Mouse (Mus musculus) heart, embryonic 12.5 days (tissue): ENCODE data around the gene 9530053A07Rik. TPM values are rescaled to one million over a fixed set of nuclear protein-coding genes. Genes with fewer than 3 reads are reported as not detected.

ENCODE experiments used
- ATAC-seq: fragments of 200-750 bp; cut with Nextera tagmentation; 2 replicates; pipeline ENCODE4 v1.8.0; 2017; ENCODE audit warnings: moderate TSS enrichment, moderate library complexity; ENCODE audit not compliant: insufficient number of reproducible peaks, low FRiP score
- H3K27ac ChIP-seq: fragments of 300-500 bp; sonication (generic); 2 replicates; pipeline ENCODE4 v1.5.1; 2016; ENCODE audit warnings: mild to moderate bottlenecking, moderate library complexity; ENCODE audit not compliant: poor library complexity, severe bottlenecking
- H3K27me3 ChIP-seq: fragments of 300-500 bp; sonication (generic); replicated peaks from 2 replicates; pipeline ENCODE4 v1.6.1; 2016; ENCODE audit warnings: mild to moderate bottlenecking, moderate library complexity
- H3K36me3 ChIP-seq: fragments of 300-500 bp; sonication (generic); 2 replicates; pipeline ENCODE4 v1.6.1; 2016; ENCODE audit warnings: mild to moderate bottlenecking, moderate library complexity
- H3K4me1 ChIP-seq: fragments of 300-500 bp; sonication (generic); replicated peaks from 2 replicates; pipeline ENCODE4 v1.6.1; 2016; ENCODE audit warnings: mild to moderate bottlenecking
- H3K4me2 ChIP-seq: fragments of 300-500 bp; sonication (generic); 2 replicates; pipeline ENCODE4 v1.6.1; 2016; ENCODE audit warnings: mild to moderate bottlenecking, moderate library complexity
- H3K4me3 ChIP-seq: fragments of 300-500 bp; sonication (generic); 2 replicates; pipeline ENCODE4 v1.5.1; 2016; ENCODE audit warnings: mild to moderate bottlenecking
- H3K9ac ChIP-seq: fragments of 300-500 bp; sonication (generic); 2 replicates; pipeline ENCODE4 v1.6.1; 2016; ENCODE audit warnings: mild to moderate bottlenecking, moderate library complexity
- H3K9me3 ChIP-seq: fragments of 300-500 bp; sonication (generic); replicated peaks from 2 replicates; pipeline ENCODE4 v1.6.1; 2016; ENCODE audit warnings: mild to moderate bottlenecking, moderate library complexity
- WGBS: fragments of 180-500 bp; shearing (Covaris S2); methylation state at CpG from one replicate; pipeline ENCODE4 v1.1.7; 2016; 5-methylcytosine and 5-hydroxymethylcytosine counted together
- polyA plus RNA-seq: library from polyadenylated mRNA; unstranded; fragments of >200 nt; fragmentation: Nextera tagmentation; extraction: Ambion mirVana; gene quantifications from 2 replicates; pipeline ENCODE4 v1.2.1, GENCODE M21; 2016

The 9530053A07Rik gene
- polyA plus RNA-seq, 1 experiment from 2014 or later: 0.04 TPM

DNA sequence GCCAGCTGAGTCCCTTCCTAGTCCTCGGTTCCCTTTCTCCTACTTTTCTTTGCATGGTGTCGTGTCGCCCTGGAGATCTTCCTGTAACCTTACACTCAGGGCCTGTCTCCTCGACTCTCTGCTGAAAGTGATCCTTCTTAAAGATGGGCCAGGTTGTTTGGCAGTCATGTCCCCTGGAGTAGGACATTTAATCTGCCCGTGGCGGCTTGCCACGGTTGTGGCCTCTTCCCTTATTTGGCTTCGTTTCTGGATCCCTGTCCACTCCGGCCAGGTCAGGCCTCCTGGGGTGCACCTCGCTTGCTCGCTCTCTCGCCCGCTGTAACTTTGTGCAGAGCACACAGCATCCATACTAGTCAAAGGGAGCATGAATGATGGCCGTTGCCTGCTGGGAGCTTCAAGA is 67.3 kb downstream of the 9530053A07Rik start:
- peaks cover 36% of the 10 kb centered on the region for H3K36me3 ChIP-seq
- no peak overlapping the region for H3K27ac ChIP-seq
- H3K4me1 ChIP-seq: no peaks in the 10 kb centered on the region
- no peak overlapping the region for H3K4me2 ChIP-seq
- H3K4me3 ChIP-seq: no peak overlapping the region
- H3K9ac ChIP-seq: no peak overlapping the region
- H3K27me3 ChIP-seq: no peaks in the 10 kb centered on the region
- no peaks in the 10 kb centered on the region for H3K9me3 ChIP-seq
- no peak for ATAC-seq
- 81% methylated on average over 14 of the region's 14 CpGs for WGBS

GRCm38 (mm10) chr7:28199054-28199453 is 69.8 kb downstream of the 9530053A07Rik start:
- H3K9me3 ChIP-seq: peaks cover 8% of the 10 kb centered on the region
- H3K4me3 ChIP-seq: no peak overlapping the region
- no peaks in the 10 kb centered on the region for H3K27me3 ChIP-seq
- H3K4me2 ChIP-seq: no peak overlapping the region
- no peak overlapping the region for H3K9ac ChIP-seq
- no peaks in the 10 kb centered on the region for H3K4me1 ChIP-seq
- H3K36me3 ChIP-seq: peaks cover 16% of the 10 kb centered on the region; the same call in 1 of the 2 replicates
- no peak for ATAC-seq
- 67% methylated on average over 4 of the region's 4 CpGs for WGBS
- no peak overlapping the region for H3K27ac ChIP-seq

- Histone ChIP-seq H3K27ac (no peak overlapping the region), H3K9me3 (peaks cover 8% of the 10 kb centered on the region), H3K36me3 (no peaks in the 10 kb centered on the region), H3K4me3 (no peak overlapping the region), H3K27me3 (no peaks in the 10 kb centered on the region), H3K4me1 (no peaks in the 10 kb centered on the region), H3K9ac (no peak overlapping the region), H3K4me2 (no peak overlapping the region)
- ATAC-seq: no peak
- 62% methylated on average over 19 of the region's 19 CpGs for WGBS
Observed at GRCm38 (mm10) chr7:28203207-28204108, 74.2 kb downstream of the 9530053A07Rik start.

DNA sequence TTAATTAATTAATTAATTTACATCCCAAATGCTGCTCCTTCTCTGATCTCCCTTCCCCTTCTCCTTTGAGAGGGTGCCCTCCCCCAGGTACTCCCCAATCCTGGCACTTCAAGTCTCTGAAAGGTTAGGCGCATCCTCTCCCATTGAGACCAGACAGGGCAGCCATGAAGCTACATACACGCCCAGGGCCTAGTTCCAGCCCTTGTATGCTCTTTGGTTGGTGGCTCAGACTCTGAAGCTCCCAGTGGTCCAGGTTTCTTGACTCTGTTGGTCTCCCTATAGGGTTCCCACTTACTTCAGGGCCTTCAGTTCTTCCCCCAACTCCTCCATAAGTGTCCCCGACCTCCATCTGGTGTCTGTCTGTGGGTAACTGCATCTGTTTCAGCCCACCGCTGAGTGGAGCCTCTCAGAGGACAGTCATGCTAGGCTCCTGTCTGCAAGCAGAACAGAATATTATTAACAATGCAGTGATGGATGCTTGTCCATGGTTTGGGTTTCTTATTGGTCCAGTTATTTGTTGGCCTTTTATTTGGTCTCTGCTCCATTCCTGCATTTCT is 76.9 kb downstream of the 9530053A07Rik start:
- 59% methylated on average over 4 of the region's 4 CpGs for WGBS
- H3K27ac ChIP-seq: no peak overlapping the region
- H3K36me3 ChIP-seq: no peaks in the 10 kb centered on the region
- ATAC-seq: no peak
- no peaks in the 10 kb centered on the region for H3K27me3 ChIP-seq
- H3K4me3 ChIP-seq: no peak overlapping the region
- no peak overlapping the region for H3K4me2 ChIP-seq
- peaks cover 8% of the 10 kb centered on the region for H3K9me3 ChIP-seq
- H3K4me1 ChIP-seq: no peaks in the 10 kb centered on the region
- no peak overlapping the region for H3K9ac ChIP-seq

- H3K4me3 ChIP-seq: peak overlapping the region; percentile 43
- H3K36me3 ChIP-seq: no peaks in the 10 kb centered on the region
- H3K9me3 ChIP-seq: peaks cover 1% of the 10 kb centered on the region
- peak overlapping the region; percentile 68 for H3K4me2 ChIP-seq
- H3K27me3 ChIP-seq: no peaks in the 10 kb centered on the region
- H3K27ac ChIP-seq: no peak overlapping the region
- H3K9ac ChIP-seq: peak overlapping the region; percentile 67
- ATAC-seq: no peak
- WGBS: 46% methylated on average over 12 of the region's 12 CpGs
- no peaks in the 10 kb centered on the region for H3K4me1 ChIP-seq
Observed at GRCm38 (mm10) chr7:28208396-28208987, 79.2 kb downstream of the 9530053A07Rik start.

DNA sequence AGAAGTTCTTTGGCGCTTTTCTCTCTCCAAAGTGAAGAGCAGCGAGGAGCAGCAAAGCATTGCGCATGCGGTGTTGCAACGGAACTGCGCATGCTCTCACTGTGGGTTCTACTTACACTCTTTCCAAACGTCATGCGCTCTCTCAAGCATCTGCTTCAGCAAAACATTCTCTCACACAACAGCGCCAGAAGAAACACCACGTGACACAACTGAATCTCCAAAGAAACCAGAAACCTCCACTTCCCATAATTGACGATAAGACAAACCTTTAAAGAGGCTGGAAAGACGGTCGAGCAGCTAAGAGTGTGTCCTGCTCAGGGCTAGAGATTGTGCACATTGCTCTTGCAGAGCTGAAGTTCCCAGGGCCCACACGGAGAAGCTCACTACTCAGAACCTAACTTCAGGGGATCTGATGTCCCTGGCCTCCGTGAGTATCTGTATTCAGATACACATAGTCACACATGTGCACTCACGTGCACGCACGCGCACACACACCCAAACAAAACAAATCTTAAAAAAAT is 79.8 kb downstream of the 9530053A07Rik start:
- no peaks in the 10 kb centered on the region for H3K27me3 ChIP-seq
- peak; percentile 68; the same call in 1 of the 2 replicates for ATAC-seq
- H3K4me2 ChIP-seq: peak overlapping the region; percentile 68
- H3K9me3 ChIP-seq: no peaks in the 10 kb centered on the region
- no peak overlapping the region for H3K27ac ChIP-seq
- peak overlapping the region; percentile 67 for H3K9ac ChIP-seq
- H3K4me3 ChIP-seq: peak overlapping the region; percentile 43
- WGBS: 44% methylated on average over 19 of the region's 19 CpGs
- no peaks in the 10 kb centered on the region for H3K36me3 ChIP-seq
- H3K4me1 ChIP-seq: no peaks in the 10 kb centered on the region

GRCm38 (mm10) chr7:28210731-28211130 is 81.5 kb downstream of the 9530053A07Rik start:
- Histone ChIP-seq H3K27me3 (no peaks in the 10 kb centered on the region), H3K4me3 (no peak overlapping the region), H3K27ac (no peak overlapping the region), H3K9me3 (no peaks in the 10 kb centered on the region), H3K9ac (no peak overlapping the region), H3K4me2 (no peak overlapping the region), H3K36me3 (no peaks in the 10 kb centered on the region), H3K4me1 (no peaks in the 10 kb centered on the region)
- ATAC-seq: no peak
- WGBS: 39% methylated on average over 5 of the region's 5 CpGs

- Histone ChIP-seq H3K4me2 (no peak overlapping the region), H3K27ac (no peak overlapping the region), H3K4me1 (no peaks in the 10 kb centered on the region), H3K4me3 (no peak overlapping the region), H3K36me3 (no peaks in the 10 kb centered on the region), H3K27me3 (no peaks in the 10 kb centered on the region), H3K9ac (no peak overlapping the region), H3K9me3 (no peaks in the 10 kb centered on the region)
- 36% methylated on average over 10 of the region's 10 CpGs for WGBS
- ATAC-seq: no peak
Observed at GRCm38 (mm10) chr7:28214142-28214541, 84.9 kb downstream of the 9530053A07Rik start.

Other genes with a start within 250 kb of the 9530053A07Rik start
- gene Zfp974, start 200.0 kb upstream of the 9530053A07Rik start, polyA plus RNA-seq: 8.4 and 8.5 TPM in 2 replicates
- gene Zfp780b, start 150.3 kb upstream of the 9530053A07Rik start, polyA plus RNA-seq: 13.9 TPM in 2 replicates
- gene Zfp850, start 115.4 kb upstream of the 9530053A07Rik start, polyA plus RNA-seq: 2.1 and 2.8 TPM in 2 replicates
- gene Psmc4, start 79.4 kb upstream of the 9530053A07Rik start, polyA plus RNA-seq: 236 and 237 TPM in 2 replicates
- not detected in 2 replicates for gene Fcgbp, start 58.2 kb upstream of the 9530053A07Rik start, polyA plus RNA-seq
- gene Fbl, start 40.2 kb downstream of the 9530053A07Rik start, polyA plus RNA-seq: 92.1 TPM in 2 replicates
- gene Dyrk1b, start 50.0 kb downstream of the 9530053A07Rik start, polyA plus RNA-seq: 9.1 and 11.4 TPM in 2 replicates
- 7.4 and 8.7 TPM in 2 replicates for gene Eid2, start 138.4 kb downstream of the 9530053A07Rik start, polyA plus RNA-seq
- 8.2 and 8.8 TPM in 2 replicates for gene Eid2b, start 148.3 kb downstream of the 9530053A07Rik start, polyA plus RNA-seq
- not detected in 2 replicates for gene Selenov, start 161.7 kb downstream of the 9530053A07Rik start, polyA plus RNA-seq
- 0.26 TPM in 1 of 2 replicates, not detected in the other for gene Dll3, start 172.8 kb downstream of the 9530053A07Rik start, polyA plus RNA-seq
- 133 and 136 TPM in 2 replicates for gene Timm50, start 182.6 kb downstream of the 9530053A07Rik start, polyA plus RNA-seq
- gene Supt5, start 209.3 kb downstream of the 9530053A07Rik start, polyA plus RNA-seq: 73.4 and 76.7 TPM in 2 replicates
- gene Rps16, start 221.2 kb downstream of the 9530053A07Rik start, polyA plus RNA-seq: 629 and 630 TPM in 2 replicates
- 58.0 and 65.3 TPM in 2 replicates for gene Plekhg2, start 243.1 kb downstream of the 9530053A07Rik start, polyA plus RNA-seq